Mouse (Mus musculus): ENCODE results near the gene H2-Eb2.

H2-Eb2 gene

DNA sequence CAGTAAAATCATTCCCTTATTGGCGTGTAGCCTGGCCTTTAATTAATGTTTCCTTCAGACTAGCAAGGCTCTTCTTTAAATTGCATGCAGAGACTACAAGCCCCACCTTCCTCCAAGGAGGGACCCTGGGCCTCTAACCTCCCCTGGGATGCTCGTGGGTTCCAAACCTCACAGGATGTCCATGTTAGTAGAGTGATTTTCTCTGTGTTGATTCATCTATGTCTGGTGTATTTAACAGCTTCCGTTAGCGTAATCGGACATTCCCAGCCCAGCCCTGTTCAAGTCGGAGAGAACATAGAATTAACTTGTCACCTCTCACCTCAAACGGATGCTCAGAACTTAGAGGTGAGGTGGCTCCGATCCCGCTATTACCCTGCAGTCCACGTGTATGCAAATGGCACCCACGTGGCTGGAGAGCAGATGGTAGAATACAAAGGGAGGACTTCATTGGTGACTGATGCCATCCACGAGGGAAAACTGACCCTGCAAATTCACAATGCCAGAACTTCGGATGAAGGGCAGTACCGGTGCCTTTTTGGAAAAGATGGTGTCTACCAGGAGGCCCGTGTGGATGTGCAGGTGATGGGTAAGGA, 37.6 kb downstream of the H2-Eb2 start:
- DNase-seq, result peak; percentile 88

DNA sequence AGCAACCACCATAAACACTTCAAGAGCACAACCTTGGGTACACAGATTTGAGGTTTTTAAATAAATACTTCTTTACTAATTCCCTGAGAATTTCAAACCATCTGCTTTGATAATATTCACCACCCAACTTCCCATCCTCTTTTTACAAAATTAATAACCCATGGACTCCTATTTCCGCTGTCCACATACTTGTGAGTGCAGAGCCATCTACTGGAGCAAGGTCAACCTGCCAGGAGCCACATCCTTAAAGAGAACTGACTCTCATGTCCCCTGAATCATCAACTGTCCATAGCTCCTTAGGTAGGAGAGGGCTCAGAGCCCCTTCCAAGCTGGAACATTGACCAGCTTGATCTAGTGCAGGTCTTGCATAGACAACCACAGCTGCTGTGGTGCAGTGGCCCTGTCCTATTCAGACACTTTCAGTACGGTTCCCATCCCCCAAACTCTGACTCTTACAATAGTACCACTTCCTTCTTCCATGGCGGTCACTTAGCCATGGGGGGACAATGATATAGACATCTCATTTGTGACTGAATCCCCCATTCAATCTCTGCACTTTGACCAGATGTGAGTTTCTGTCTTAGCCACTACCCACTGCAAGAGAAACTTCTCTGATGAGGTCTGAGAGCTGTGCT, 38.3 kb downstream of the H2-Eb2 start:
- DNase-seq, result peak; percentile 86

DNA sequence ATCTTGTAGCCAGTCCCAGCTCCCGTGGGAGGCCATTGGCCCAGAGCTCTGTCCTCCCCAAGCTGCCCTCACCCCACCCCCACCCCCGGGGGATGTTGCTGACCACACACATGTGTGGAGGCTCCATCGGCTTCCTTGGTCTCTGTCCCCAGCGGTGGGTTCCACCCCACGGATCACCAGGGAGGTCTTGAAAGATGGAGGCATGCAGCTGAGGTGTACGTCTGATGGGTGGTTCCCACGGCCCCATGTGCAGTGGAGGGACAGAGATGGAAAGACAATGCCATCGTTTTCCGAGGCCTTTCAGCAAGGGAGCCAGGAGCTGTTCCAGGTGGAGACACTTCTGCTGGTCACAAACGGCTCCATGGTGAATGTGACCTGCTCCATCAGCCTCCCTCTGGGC, 39.6 kb downstream of the H2-Eb2 start:
- DNase-seq, result peak; percentile 93

DNA sequence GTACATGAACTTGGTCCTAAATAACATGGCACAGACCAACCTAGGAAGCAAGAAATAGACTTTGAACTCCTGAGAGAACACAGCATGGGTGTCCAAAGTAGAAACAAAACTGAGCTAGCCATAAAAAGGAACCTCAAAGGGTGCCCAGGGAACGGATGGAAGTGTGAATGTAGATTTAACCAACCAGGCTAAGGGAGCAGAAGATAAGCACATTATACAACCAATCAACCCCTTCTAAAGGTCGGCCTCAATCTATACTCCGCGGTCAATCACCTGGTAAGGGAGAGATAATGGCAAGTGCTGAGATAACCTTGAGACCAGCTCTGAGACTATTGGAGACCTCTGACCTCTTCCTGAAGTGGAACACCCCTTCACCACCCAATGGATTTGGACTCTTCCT, 45.1 kb downstream of the H2-Eb2 start:
- DNase-seq, result no peak

DNA sequence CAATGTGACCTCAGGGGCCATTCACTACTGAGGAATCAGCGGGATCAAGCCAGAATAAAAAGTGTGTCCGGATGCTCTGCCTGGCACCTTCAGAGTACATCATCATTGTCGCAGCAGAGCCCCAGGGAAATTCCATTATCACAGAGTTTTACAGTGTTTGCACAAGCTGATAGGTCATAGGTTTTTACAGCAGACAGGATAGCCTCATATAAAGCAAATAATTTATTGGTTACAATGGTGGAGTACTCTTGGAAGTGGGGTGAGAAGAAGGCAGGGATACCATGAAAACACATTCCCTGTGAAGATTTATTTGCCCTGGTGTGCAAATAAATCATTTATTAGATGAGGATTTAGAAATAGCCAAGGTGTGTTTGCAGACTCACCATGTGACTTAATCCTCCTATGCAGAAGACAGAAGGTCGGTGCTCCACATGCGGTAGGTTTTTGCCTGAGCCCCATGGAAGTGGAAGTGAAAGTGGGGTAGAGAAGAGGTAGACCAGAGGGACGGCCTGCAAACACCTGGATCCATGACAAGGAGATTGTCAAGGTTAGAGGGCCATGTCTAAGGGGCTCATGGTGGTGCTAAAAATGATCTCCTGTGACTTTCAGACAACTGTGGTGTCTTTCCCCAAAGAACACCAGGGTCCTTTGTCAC, 47.7 kb downstream of the H2-Eb2 start:
- peak; percentile 45 for DNase-seq

DNA sequence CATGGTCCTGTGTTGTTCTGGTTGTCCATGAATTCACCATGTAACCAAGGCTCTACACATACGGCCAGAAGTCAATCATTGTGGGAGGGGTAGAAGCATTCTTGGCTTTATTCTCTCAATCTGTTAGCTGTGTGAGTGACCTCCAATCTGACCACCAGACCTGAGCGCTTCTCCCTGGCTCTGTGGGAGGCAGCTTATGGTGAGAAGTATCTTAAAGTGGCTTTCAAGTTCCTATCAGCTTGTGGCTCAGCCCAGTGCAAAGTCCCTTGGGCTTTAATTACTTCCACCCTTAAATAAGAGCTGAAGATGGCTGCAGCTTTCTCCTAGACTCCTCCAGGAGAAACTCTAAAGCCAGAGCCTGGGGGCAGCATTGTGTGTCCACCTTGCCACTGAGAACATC, 51.4 kb downstream of the H2-Eb2 start, which contains the start of gene Btnl1:
Gene Btnl1, plus strand, starts transcription at position 286 of the 400 bp plus-strand sequence.
- DNase-seq, result peak; percentile 64

DNA sequence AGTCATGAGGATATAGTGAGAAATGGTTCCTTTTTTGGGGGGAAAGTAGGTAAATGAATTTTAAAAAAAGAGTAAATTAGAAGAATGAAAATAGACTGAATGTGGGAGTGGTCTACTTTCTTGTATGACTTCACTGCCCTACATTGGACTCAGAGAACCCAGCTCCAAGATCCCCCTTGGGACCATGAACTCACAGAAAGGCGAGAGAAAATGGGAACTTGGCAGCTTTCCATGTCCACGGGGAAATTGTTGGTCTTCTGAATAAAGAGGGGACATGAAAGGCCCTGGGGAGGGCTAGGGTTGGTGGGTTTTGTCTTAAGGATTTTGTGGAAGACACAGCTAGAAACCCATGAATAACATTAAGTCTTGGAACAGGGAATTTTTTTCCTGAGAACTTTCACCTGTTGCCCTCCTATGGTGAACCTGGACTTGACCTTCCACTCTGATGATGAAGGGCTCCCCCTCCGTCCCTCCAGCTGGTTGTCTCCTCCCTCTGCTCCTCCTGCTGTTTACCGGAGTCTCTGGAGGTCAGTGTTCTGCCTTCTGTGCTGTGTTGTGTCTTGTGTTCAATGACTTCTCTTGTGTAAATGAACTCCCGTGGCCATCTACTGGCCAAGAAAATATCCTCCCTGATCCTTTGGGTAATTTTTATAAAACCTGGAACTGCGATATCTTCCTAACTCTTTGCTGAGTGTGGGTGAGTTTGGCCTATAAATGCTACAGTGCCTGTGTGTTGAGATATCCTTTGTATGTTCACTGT, 52.2 kb downstream of the H2-Eb2 start:
- peak; percentile 89 for DNase-seq

DNA sequence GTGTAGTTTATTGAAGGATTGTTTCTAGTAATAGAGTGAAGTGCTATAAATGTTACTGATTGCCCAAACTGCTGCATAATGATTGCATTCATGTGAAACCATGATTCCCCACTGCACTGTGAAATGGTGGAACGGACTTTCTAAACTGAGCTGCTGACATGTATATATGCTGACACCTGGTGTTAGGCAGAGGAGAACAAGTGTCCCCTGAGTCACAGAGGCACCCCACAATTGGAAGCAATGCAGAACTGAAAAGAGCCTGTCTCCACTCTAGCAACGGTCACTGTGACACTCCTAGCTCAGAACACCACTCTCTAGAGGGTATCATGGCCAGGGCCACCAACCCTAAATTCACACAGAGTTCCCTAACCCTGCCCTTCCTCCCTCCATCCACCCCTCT, 53.3 kb downstream of the H2-Eb2 start:
- peak; percentile 68 for DNase-seq

DNA sequence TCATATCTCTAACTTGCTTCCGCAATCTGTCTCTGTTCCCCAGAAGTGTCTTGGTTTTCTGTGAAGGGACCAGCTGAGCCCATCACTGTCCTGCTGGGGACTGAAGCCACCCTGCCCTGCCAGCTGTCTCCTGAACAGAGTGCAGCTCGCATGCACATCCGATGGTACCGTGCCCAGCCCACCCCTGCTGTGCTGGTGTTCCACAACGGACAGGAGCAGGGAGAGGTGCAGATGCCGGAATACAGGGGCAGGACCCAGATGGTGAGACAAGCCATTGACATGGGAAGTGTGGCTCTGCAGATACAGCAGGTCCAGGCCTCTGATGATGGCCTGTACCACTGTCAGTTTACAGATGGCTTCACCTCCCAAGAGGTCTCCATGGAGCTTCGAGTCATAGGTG, 54.0 kb downstream of the H2-Eb2 start:
- DNase-seq, result peak; percentile 70

DNA sequence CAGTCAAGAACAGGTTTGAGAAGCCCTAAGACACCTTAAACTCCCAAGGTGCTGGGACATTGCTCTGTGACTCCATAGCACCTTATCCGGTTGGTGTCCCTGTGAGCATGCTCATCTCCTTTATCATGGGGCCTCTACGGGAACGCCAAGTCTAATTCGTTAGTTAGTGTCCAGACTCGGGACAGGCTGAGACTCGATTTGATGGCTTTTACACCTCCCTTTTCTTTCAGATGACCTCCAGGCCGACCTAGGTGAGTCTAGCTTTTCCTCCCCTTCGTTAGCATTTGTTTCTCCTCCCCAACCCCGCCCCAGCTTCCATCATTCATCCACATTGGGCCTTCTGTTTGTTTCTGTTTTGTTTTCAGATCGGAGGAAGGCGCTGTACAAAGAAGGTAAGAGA, 56.4 kb downstream of the H2-Eb2 start:
- peak; percentile 84 for DNase-seq

DNA sequence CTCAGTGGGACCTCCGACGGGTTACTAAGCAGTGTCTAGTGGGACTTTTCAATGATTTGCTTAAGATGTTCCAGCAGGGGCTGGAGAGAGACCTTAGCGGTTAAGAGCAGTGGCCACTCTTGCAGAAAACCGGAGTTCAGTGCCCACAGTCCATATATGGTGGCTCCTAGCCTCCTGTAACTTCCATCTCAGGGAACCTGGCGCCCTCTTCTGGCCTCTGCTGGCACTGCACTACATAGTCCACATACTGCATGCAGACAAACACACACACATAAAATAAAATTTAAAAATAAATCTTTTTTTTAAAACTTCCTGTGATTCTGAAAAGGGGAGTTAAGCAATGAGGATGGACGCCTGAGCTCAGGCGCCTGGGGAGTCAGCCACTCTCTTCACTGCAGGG, 57.7 kb downstream of the H2-Eb2 start:
- DNase-seq, result peak; percentile 70

DNA sequence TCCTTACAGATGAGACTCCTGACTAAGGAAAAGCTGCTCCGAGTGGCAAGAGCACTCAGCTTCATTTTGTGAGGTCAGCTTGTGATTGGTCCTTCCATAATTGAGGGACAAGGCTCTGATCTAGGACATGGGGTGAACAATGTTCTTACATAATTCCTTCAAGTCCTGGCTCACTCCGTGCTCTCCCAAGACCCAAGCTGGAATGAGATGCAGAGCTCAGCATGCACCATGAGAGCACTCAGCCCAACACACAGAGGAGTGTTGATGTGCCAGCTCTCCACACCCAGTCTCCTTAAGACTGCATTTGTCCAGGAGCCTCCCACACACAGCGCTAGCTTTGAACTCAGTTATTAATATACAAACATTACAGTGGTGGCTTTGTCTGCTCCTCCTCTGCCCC, 59.2 kb downstream of the H2-Eb2 start:
- DNase-seq, result peak; percentile 86

DNA sequence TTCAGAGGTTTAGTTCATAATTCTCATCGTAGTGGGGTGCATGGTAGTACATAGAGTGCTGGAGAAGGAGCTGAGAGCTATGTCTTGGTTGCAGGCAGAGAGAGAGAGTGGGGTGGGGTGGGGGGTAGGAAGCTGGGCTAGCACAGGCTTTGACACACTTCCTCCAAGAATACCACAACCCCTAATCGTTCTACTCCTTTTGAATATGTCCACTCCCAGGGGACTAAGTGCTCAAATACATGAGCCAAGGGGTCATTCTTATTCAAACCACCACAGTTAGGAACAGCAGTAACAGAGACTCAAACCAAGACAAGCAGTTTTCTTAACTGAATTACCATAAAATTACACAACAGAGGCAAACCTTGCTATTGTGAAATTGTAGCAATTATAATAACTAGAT, 61.2 kb downstream of the H2-Eb2 start:
- DNase-seq, result peak; percentile 18

DNA sequence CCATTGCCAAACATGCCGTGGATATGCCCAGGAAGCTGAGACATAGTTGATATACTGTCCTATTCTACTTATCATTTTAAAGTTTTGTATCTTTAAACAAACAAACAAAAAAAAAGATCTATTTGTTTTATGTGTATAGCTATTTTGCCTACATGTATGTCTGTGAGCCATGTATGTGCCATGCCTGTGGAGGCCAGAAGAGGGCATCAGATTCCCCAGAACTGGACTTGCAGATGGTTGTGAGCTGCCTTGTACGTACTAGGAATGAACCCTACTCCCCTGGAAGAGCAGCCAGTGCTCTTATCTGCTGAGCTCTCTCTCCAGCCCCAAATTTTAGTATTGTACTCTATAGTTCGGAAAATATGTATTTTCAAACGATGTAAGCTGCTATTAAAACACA, 63.0 kb downstream of the H2-Eb2 start:
- peak; percentile 86 for DNase-seq
